Mouse (Mus musculus) embryonic facial prominence, embryonic 11.5 days (tissue): ENCODE results near the gene Armh3. TPM values are rescaled to one million over a fixed set of nuclear protein-coding genes. Genes with fewer than 3 reads are reported as not detected.

Experiments used
- ATAC-seq: fragments of 200-750 bp; cut with Nextera tagmentation; replicated peaks from 2 replicates; pipeline ENCODE4 v1.8.0; 2017; ENCODE audit warnings: low read depth; ENCODE audit not compliant: insufficient number of reproducible peaks, low FRiP score, low TSS enrichment
- DNase-seq: peaks from one replicate; pipeline ENCODE4 v3.0.0-alpha.2; 2015; ENCODE audit warnings: low spot score
- H3K27ac ChIP-seq: fragments of 300-500 bp; sonication (generic); replicated peaks from 2 replicates; pipeline ENCODE4 v1.5.1; 2014; ENCODE audit warnings: mild to moderate bottlenecking, low read depth, low read length, control low read depth
- H3K27me3 ChIP-seq: fragments of 300-500 bp; sonication (generic); 2 replicates; pipeline ENCODE4 v1.6.1; 2014; ENCODE audit warnings: mild to moderate bottlenecking, low read length, moderate library complexity, mixed read lengths; ENCODE audit not compliant: control insufficient read depth, insufficient read depth
- H3K36me3 ChIP-seq: fragments of 300-500 bp; sonication (generic); replicated peaks from 2 replicates; pipeline ENCODE4 v1.6.1; 2014; ENCODE audit warnings: low read depth, mild to moderate bottlenecking, low read length, moderate library complexity, mixed read lengths; ENCODE audit not compliant: control insufficient read depth, insufficient read depth
- H3K4me1 ChIP-seq: fragments of 300-500 bp; sonication (generic); 2 replicates; pipeline ENCODE4 v1.6.1; 2014; ENCODE audit warnings: low read length, mixed read lengths; ENCODE audit not compliant: control insufficient read depth, insufficient read depth
- H3K4me2 ChIP-seq: fragments of 300-500 bp; sonication (generic); 2 replicates; pipeline ENCODE4 v1.6.1; 2014; ENCODE audit warnings: low read depth, mild to moderate bottlenecking, control low read depth, low read length, moderate library complexity
- H3K4me3 ChIP-seq: fragments of 300-500 bp; sonication (generic); 2 replicates; pipeline ENCODE4 v1.5.1; 2014; ENCODE audit warnings: low read depth, low read length, control low read depth
- H3K9ac ChIP-seq: fragments of 300-500 bp; sonication (generic); replicated peaks from 2 replicates; pipeline ENCODE4 v1.6.1; 2014; ENCODE audit warnings: mild to moderate bottlenecking, control low read depth, low read length
- H3K9me3 ChIP-seq: fragments of 300-500 bp; sonication (generic); replicated peaks from 2 replicates; pipeline ENCODE4 v1.6.1; 2016; ENCODE audit warnings: mild to moderate bottlenecking, low read length, inconsistent platforms, mixed read lengths; ENCODE audit not compliant: control insufficient read depth
- WGBS: fragments of 180-500 bp; shearing (Covaris S2); extraction: QIAGEN DNeasy Blood & Tissue Kit; methylation state at CpG from one replicate; pipeline ENCODE4 v1.1.7; 2014; 5-methylcytosine and 5-hydroxymethylcytosine counted together
- polyA plus RNA-seq: library from polyadenylated mRNA; unstranded; fragments of >200 nt; fragmentation: Nextera tagmentation; extraction: Ambion mirVana; gene quantifications from 2 replicates; pipeline ENCODE4 v1.2.1, GENCODE M21; 2014

The Armh3 gene
- polyA plus RNA-seq, 1 experiment from 2014 or later, result 13.9 TPM

DNA sequence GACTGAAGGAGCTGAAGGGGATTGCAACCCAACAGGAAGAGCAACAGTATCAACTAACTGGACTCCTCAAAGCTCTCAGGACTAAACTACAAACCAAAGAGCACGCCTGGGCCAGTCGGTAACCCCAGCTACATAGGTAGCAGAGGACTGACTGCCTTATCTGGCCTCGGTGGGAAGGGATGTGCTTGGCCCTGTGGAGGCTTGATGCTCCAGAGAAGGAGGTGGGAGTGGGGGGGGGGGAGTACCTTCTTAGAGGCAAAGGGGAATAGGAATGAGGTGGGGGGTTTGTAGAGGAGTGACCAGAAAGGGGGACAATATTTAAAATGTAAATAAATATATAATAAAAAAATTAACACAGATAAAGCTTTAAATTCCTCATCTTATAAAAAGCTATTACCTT lies 90.0 kb downstream of the Armh3 start:
- H3K27me3 ChIP-seq, result no peaks in the 10 kb centered on the region
- ATAC-seq (no peak), DNase-seq (no peak)
- 92% methylated on average over 3 of the region's 3 CpGs for WGBS
- H3K4me2 ChIP-seq, result no peak overlapping the region
- H3K9me3 ChIP-seq, result no peaks in the 10 kb centered on the region
- H3K27ac ChIP-seq, result no peak overlapping the region
- H3K9ac ChIP-seq, result no peak overlapping the region
- H3K36me3 ChIP-seq, result no peaks in the 10 kb centered on the region
- no peaks in the 10 kb centered on the region for H3K4me1 ChIP-seq
- H3K4me3 ChIP-seq, result no peak overlapping the region

DNA sequence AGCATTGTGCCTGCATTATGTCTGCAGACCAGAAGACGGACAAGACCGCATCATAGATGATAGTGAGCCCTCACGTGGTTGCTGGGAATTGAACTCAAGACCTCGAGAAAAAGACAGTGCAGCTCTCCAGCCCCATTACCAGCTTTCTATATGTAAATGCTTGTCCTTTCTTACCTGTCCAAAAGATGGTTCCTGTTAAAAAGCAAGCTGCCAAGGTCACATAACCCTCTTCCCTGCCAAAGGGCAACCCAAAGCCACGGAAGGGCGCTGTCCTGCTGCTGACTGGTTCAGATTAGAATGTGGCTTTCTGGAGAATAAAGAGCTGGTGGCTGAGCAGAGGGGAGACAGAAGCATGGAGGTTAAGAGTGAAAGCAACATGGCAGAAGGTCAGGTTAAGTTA lies 90.9 kb downstream of the Armh3 start:
- WGBS, result 93% methylated on average over 6 of the region's 6 CpGs
- no peak for ATAC-seq
- no peaks in the 10 kb centered on the region for H3K4me1 ChIP-seq

DNA sequence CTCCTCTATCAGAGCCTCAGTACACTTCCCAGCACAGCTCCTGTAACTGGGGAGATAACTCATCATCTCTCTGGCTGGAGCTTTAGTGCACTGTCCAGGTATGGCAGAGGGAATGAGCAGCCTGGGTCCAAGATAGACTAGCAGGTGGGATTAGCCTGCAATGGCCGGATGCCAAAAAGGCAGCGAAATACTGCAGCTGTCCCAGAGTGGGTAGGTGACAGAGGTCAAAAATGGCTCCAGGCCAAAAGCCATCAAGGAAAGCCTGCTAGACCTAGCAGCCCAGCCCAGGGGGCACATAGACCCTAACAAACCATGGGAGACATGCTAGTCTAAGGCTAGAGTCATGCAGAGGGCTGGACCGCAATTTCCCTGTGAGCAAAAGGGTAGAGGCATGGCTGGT lies 94.4 kb downstream of the Armh3 start:
- no peaks in the 10 kb centered on the region for H3K36me3 ChIP-seq
- no peaks in the 10 kb centered on the region for H3K9me3 ChIP-seq
- 75% methylated on average over 3 of the region's 3 CpGs for WGBS
- H3K4me2 ChIP-seq, result no peak overlapping the region
- H3K27me3 ChIP-seq, result no peaks in the 10 kb centered on the region
- H3K9ac ChIP-seq, result no peak overlapping the region
- no peak overlapping the region for H3K4me3 ChIP-seq
- no peak for DNase-seq
- H3K27ac ChIP-seq, result no peak overlapping the region
- ATAC-seq, result no peak
- no peaks in the 10 kb centered on the region for H3K4me1 ChIP-seq

More for the DNA sequence above, 90.9 kb downstream of the Armh3 start:
- Histone ChIP-seq H3K9ac (no peak overlapping the region), H3K9me3 (no peaks in the 10 kb centered on the region), H3K27me3 (no peaks in the 10 kb centered on the region), H3K4me2 (no peak overlapping the region), H3K4me3 (no peak overlapping the region), H3K27ac (no peak overlapping the region), H3K36me3 (no peaks in the 10 kb centered on the region)
- DNase-seq, result no peak

DNA sequence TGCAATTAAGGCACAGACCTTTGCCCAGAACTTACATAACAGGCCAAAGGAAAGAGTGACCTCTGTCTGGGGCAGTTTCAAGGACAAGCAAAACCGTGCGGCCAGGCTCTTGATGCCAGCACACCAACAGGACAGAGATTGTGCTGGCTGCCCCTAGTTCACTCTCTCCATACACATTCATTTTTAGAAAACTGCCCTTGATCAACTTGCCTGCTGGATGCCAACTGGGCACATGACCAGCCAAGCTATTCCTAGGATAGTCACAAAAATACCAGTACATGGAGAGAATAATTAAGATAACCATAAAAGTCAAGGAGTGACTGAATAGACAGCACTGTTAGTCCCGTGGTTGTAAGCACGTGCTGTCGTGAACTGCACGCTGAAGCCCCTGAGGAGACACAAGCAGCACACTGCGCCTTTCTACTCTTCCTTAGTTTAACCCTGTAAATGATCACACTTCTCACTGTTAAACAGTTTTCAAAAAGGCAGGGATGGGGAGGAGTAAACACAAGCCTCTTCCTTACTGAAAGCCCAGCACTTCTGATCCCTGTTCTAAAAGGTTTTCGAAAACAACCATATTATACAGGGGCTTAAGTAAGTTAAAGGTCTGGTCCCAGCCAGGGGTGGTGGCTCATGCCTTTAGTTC lies 95.8 kb downstream of the Armh3 start:
- Histone ChIP-seq H3K4me2 (no peak overlapping the region), H3K4me3 (no peak overlapping the region), H3K27ac (no peak overlapping the region), H3K4me1 (no peaks in the 10 kb centered on the region), H3K9me3 (no peaks in the 10 kb centered on the region), H3K9ac (no peak overlapping the region), H3K36me3 (no peaks in the 10 kb centered on the region; the same call in 1 of the 2 replicates), H3K27me3 (no peaks in the 10 kb centered on the region)
- WGBS, result 82% methylated on average over 8 of the region's 8 CpGs
- ATAC-seq (no peak), DNase-seq (no peak)

DNA sequence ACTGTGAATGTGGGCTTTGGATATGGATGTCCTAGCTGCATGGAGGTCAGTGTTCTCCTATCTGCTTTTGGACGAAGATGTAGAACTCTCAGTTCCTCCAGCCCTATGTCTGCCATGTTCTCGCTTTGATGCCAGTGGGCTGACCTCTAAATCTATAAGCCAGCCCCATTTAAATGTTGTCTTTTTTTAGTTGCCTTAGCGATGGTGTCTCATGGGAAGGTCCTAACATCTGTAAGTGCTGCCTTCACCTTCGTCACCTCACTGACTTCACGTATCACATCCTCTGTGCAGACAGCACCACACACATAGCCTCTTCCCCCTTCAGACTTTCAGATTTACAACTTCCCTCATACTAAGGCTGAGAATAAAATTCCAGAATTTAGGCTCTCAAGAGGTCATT lies 97.5 kb downstream of the Armh3 start:
- H3K27me3 ChIP-seq, result no peaks in the 10 kb centered on the region
- no peaks in the 10 kb centered on the region; the same call in 1 of the 2 replicates for H3K36me3 ChIP-seq
- no peak overlapping the region for H3K27ac ChIP-seq
- no peak overlapping the region for H3K4me2 ChIP-seq
- WGBS, result 87% methylated on average over 5 of the region's 5 CpGs
- H3K9ac ChIP-seq, result no peak overlapping the region
- H3K4me1 ChIP-seq, result no peaks in the 10 kb centered on the region
- no peak overlapping the region for H3K4me3 ChIP-seq
- no peak for ATAC-seq
- DNase-seq, result no peak
- H3K9me3 ChIP-seq, result no peaks in the 10 kb centered on the region

DNA sequence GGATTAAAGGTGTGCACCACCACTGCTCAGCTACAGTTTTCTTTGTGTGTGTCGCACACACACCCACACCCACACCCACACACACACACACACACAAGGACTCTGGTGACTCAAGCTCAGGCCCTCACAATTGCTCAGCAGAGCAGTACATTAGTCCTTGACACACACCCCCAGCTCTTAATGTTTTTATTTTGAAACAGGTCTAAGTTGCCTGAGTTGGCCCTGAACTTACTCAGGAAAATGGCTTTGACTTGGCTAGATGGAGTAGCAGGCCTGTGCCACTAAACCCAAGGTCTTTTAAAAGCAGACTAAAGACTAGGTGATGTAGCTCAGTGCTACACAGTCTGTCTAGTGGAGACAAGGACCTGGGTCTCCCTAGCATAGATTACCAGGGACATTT lies 102.6 kb downstream of the Armh3 start:
- 95% methylated on average over 1 of the region's 1 CpGs for WGBS
- H3K4me2 ChIP-seq, result no peak overlapping the region
- H3K27me3 ChIP-seq, result no peaks in the 10 kb centered on the region
- H3K9me3 ChIP-seq, result no peaks in the 10 kb centered on the region
- H3K4me3 ChIP-seq, result no peak overlapping the region
- H3K4me1 ChIP-seq, result no peaks in the 10 kb centered on the region
- no peaks in the 10 kb centered on the region; the same call in 1 of the 2 replicates for H3K36me3 ChIP-seq
- ATAC-seq, result no peak
- no peak overlapping the region for H3K9ac ChIP-seq
- DNase-seq, result no peak
- H3K27ac ChIP-seq, result no peak overlapping the region

DNA sequence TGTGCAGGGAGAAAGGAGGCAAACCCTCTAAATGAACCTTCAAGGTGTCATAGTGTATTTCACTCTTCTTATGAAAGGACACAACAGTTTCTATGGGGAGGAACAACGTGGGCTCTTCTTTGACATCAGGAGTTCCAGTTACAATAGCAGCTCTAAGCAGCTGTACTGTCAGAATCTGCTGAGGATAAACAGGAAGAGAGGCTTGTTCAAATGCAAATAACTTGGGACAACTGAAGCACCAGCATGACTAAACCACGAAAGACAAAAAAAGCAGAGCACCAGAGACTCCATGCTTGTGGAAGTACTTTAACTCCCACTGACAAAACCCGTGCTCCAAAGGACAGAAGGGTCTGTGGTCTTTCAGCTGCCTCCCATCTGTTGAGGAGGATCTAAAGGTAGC lies 116.2 kb downstream of the Armh3 start:
- no peak for ATAC-seq
- no peak overlapping the region for H3K4me3 ChIP-seq
- H3K9me3 ChIP-seq, result no peaks in the 10 kb centered on the region
- H3K27ac ChIP-seq, result no peak overlapping the region
- no peak for DNase-seq
- H3K4me1 ChIP-seq, result no peaks in the 10 kb centered on the region
- H3K27me3 ChIP-seq, result no peaks in the 10 kb centered on the region
- 59% methylated on average over 3 of the region's 3 CpGs for WGBS
- H3K36me3 ChIP-seq, result no peaks in the 10 kb centered on the region; the same call in 1 of the 2 replicates
- H3K9ac ChIP-seq, result no peak overlapping the region
- no peak overlapping the region for H3K4me2 ChIP-seq

DNA sequence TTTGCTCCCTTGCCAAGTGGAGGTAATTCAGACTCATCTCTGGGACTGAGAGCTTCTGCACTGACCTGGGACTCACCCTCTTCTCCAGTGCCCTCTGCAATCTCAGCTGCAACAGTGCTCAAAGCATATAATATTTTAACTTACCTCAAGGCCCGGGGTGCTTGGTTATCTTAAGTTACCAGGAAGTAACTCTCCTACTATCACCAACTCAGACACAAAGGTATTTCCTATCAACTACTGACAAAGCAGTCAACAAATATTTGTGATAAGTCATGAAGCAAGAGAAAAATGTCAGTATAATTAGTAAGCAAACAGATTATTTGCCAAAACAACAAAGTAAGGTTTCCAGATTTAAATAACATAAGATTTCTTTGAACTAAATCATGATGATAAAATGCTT lies 125.0 kb downstream of the Armh3 start:
- Histone ChIP-seq H3K9ac (no peak overlapping the region), H3K4me1 (no peaks in the 10 kb centered on the region), H3K9me3 (no peaks in the 10 kb centered on the region), H3K27me3 (no peaks in the 10 kb centered on the region), H3K27ac (no peak overlapping the region), H3K36me3 (no peaks in the 10 kb centered on the region; the same call in 1 of the 2 replicates), H3K4me2 (no peak overlapping the region), H3K4me3 (no peak overlapping the region)
- no peak for ATAC-seq
- no peak for DNase-seq
- 65% methylated on average over 1 of the region's 1 CpGs for WGBS
